Mouse (Mus musculus) C2C12 (cell line): Measurements from ENCODE around the gene Atp1a1. TPM values are rescaled to one million over a fixed set of nuclear protein-coding genes. Genes with fewer than 3 reads are reported as not detected.

ENCODE experiments used
- H3K27me3 ChIP-seq: one replicate; pipeline ENCODE4 v1.6.1; 2011; ENCODE audit not compliant: control insufficient read depth, insufficient read depth, insufficient read length
- H3K36me3 ChIP-seq: one replicate; pipeline ENCODE4 v1.6.1; 2011; ENCODE audit not compliant: control insufficient read depth, insufficient read depth
- H3K4me3 ChIP-seq: one replicate; pipeline ENCODE4 v1.5.1; 2011; ENCODE audit warnings: mild to moderate bottlenecking, control low read depth; ENCODE audit not compliant: poor library complexity, insufficient read depth, severe bottlenecking
- H3K79me2 ChIP-seq: one replicate; pipeline ENCODE4 v1.6.1; 2011; ENCODE audit not compliant: control insufficient read depth, insufficient read depth
- H3K79me3 ChIP-seq: one replicate; pipeline ENCODE4 v1.6.1; 2011; ENCODE audit warnings: low read depth, control low read depth
- H3ac ChIP-seq: one replicate; pipeline ENCODE3; 2011; ENCODE audit warnings: low read depth; ENCODE audit not compliant: control insufficient read depth, insufficient read length
- CEBPB ChIP-seq: IDR thresholded peaks from one replicate; pipeline ENCODE4 v1.6.1; 2011; ENCODE audit warnings: low read depth, mild to moderate bottlenecking, control low read depth, moderate library complexity
- CTCF ChIP-seq: IDR thresholded peaks from one replicate; pipeline ENCODE4 v1.5.1; 2011; ENCODE audit not compliant: control insufficient read depth, insufficient read depth, insufficient read length
- FOSL1 ChIP-seq: IDR thresholded peaks from one replicate; pipeline ENCODE4 v1.8.0; 2011; ENCODE audit warnings: mild to moderate bottlenecking, low read length; ENCODE audit not compliant: poor library complexity, insufficient read depth, severe bottlenecking
- MAX ChIP-seq: IDR thresholded peaks from one replicate; pipeline ENCODE4 v1.6.1; 2011; ENCODE audit warnings: mild to moderate bottlenecking, control low read depth
- MYOD1 ChIP-seq: IDR thresholded peaks from one replicate; pipeline ENCODE4 v1.6.1; 2011; ENCODE audit warnings: low read depth; ENCODE audit not compliant: control insufficient read depth, insufficient read length
- MYOG ChIP-seq: IDR thresholded peaks from one replicate; pipeline ENCODE4 v1.6.1; 2011; ENCODE audit not compliant: control insufficient read depth, insufficient read length; ENCODE audit errors: extremely low read depth
- USF1 ChIP-seq: IDR thresholded peaks from one replicate; pipeline ENCODE4 v1.6.1; 2011; ENCODE audit warnings: low read depth, mild to moderate bottlenecking, control low read depth, moderate library complexity
- polyA plus RNA-seq: library from polyadenylated mRNA; unstranded; fragments of >200 nt; fragmentation: generic; extraction: Trizol; gene quantifications from one replicate; pipeline ENCODE4 v1.2.1, GENCODE M21; 2012; ENCODE audit warnings: missing spikeins

The Atp1a1 gene
- polyA plus RNA-seq, 1 experiment = 228 TPM

- Histone ChIP-seq H3K79me3 (no peaks in the 10 kb centered on the region), H3K4me3 (no peak overlapping the region), H3K36me3 (no peaks in the 10 kb centered on the region), H3ac (no peak overlapping the region), H3K79me2 (no peaks in the 10 kb centered on the region), H3K27me3 (peaks cover 4% of the 10 kb centered on the region)
- TF ChIP-seq MYOG (no peak), CTCF (no peak), CEBPB (no peak), USF1 (no peak), MYOD1 (no peak)
Observed at GRCm38 (mm10) chr3:101619017-101619416, 14.5 kb upstream of the Atp1a1 start.

GRCm38 (mm10) chr3:101618505-101618904 is 14.0 kb upstream of the Atp1a1 start:
- no peak overlapping the region for H3K4me3 ChIP-seq
- TF ChIP-seq USF1 = no peak
- TF ChIP-seq MAX = no peak
- no peak for TF ChIP-seq MYOD1
- no peak for TF ChIP-seq MYOG
- no peak for TF ChIP-seq FOSL1
- no peak for TF ChIP-seq CEBPB
- TF ChIP-seq CTCF = no peak
- no peaks in the 10 kb centered on the region for H3K36me3 ChIP-seq
- H3K27me3 ChIP-seq = peaks cover 4% of the 10 kb centered on the region
- H3K79me2 ChIP-seq = no peaks in the 10 kb centered on the region
- no peak overlapping the region for H3ac ChIP-seq
- no peaks in the 10 kb centered on the region for H3K79me3 ChIP-seq

- Histone ChIP-seq H3K79me3 (no peaks in the 10 kb centered on the region), H3K4me3 (no peak overlapping the region), H3K27me3 (peaks cover 4% of the 10 kb centered on the region), H3K36me3 (no peaks in the 10 kb centered on the region), H3K79me2 (no peaks in the 10 kb centered on the region), H3ac (no peak overlapping the region)
- no peak for TF ChIP-seq CEBPB
- no peak for TF ChIP-seq USF1
- no peak for TF ChIP-seq FOSL1
- TF ChIP-seq MAX = no peak
- no peak for TF ChIP-seq MYOG
- TF ChIP-seq MYOD1 = no peak
- TF ChIP-seq CTCF = no peak
Observed at GRCm38 (mm10) chr3:101617451-101617850, 13.0 kb upstream of the Atp1a1 start.

GRCm38 (mm10) chr3:101617007-101617406 is 12.5 kb upstream of the Atp1a1 start:
- H3ac ChIP-seq = no peak overlapping the region
- no peak overlapping the region for H3K4me3 ChIP-seq
- TF ChIP-seq MYOG = no peak
- TF ChIP-seq USF1 = no peak
- TF ChIP-seq FOSL1 = no peak
- no peak for TF ChIP-seq CTCF
- no peak for TF ChIP-seq MAX
- no peak for TF ChIP-seq MYOD1
- TF ChIP-seq CEBPB = no peak
- no peaks in the 10 kb centered on the region for H3K79me2 ChIP-seq
- H3K36me3 ChIP-seq = no peaks in the 10 kb centered on the region
- peaks cover 4% of the 10 kb centered on the region for H3K27me3 ChIP-seq
- H3K79me3 ChIP-seq = no peaks in the 10 kb centered on the region

- Histone ChIP-seq H3K79me2 (no peaks in the 10 kb centered on the region), H3K4me3 (no peak overlapping the region), H3K36me3 (no peaks in the 10 kb centered on the region), H3K79me3 (no peaks in the 10 kb centered on the region), H3K27me3 (peaks cover 4% of the 10 kb centered on the region), H3ac (no peak overlapping the region)
- TF ChIP-seq CEBPB = no peak
- TF ChIP-seq USF1 = no peak
- TF ChIP-seq MAX = no peak
- TF ChIP-seq CTCF = no peak
- no peak for TF ChIP-seq FOSL1
- no peak for TF ChIP-seq MYOD1
- no peak for TF ChIP-seq MYOG
Observed at GRCm38 (mm10) chr3:101615856-101616255, 11.4 kb upstream of the Atp1a1 start.

GRCm38 (mm10) chr3:101611813-101612491 is 7.5 kb upstream of the Atp1a1 start:
- H3K79me2 ChIP-seq = no peaks in the 10 kb centered on the region
- no peak overlapping the region for H3K4me3 ChIP-seq
- TF ChIP-seq MYOG = no peak
- no peak for TF ChIP-seq FOSL1
- no peak for TF ChIP-seq USF1
- TF ChIP-seq CTCF = no peak
- no peak for TF ChIP-seq MYOD1
- no peak for TF ChIP-seq MAX
- no peak for TF ChIP-seq CEBPB
- no peak overlapping the region for H3ac ChIP-seq
- H3K36me3 ChIP-seq = no peaks in the 10 kb centered on the region
- H3K27me3 ChIP-seq = no peaks in the 10 kb centered on the region
- H3K79me3 ChIP-seq = no peaks in the 10 kb centered on the region
